Mouse (Mus musculus): ENCODE measurements around the gene Olfr510.
"Not testable (repeated sequence)": the region's sequence is repeated elsewhere in the genome, so short reads cannot be mapped to it uniquely, and the experiment has no call there.

Olfr510 gene

DNA sequence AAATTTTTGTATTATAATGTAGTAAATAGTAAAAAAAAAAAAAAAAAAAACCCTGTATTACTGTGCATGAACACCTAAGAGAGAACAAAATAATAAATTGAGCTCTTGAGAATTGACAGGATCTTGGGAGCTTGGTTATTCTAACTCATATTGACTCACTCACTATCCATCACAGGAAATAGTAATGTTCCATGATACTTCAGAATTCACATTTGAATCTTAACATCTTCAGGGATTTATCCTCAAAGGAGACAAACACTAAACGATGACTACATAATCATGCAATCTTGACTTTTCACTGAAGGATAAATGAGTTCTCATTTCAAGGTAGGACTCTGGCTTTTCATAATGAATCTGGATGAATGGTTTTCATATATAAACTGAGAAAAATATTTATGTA, at the start of gene Olfr510:
Olfr510 (plus strand) TSS at position 301 of the 400 bp plus-strand sequence.
- no peak for DNase-seq (ENCODE audit: low spot score in 2 of 2)

DNA sequence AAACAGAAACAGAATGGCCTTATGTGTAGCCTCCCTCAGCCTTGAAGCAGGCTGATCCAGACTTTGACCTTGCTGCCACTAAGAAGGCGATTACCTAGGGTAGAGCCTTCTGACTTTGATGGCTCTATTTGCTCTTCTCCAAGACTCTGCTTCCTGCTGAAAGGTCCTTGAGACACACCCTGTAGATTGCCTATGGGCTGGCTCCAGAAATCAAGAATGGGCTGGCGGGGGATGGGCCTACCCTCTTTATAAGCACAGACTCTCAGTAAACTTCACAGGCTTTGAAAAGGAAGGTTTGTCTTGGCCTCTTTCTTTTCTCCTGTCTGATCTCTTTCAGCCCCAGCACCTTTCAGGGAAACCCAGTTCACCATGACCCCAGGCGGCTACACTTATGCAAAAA, 49.4 kb upstream of the Olfr510 start:
- DNase-seq (ENCODE audit: low spot score in 2 of 2) = not testable (repeated sequence)

DNA sequence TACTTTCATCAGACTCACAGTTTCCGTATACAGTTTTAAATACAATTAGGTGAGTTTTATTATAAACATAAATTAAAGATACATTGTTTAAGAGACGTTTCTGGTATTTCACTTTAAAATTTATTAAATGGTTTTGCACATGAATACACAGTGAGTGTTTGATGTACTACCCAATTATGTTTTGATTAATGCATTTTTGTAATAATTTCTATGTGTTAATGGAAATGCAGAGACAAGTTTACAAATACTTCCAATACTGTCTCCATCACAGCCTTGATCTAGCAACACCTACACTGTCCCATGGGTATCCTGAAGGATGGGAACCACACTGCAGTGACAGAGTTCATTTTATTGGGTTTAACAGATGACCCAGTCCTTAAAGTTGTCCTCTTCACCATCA, 44.7 kb upstream of the Olfr510 start, which contains the start of gene Olfr507:
Olfr507 (plus strand) TSS at position 301 of the 400 bp plus-strand sequence.
- no peak for DNase-seq (ENCODE audit: low spot score in 2 of 2)

DNA sequence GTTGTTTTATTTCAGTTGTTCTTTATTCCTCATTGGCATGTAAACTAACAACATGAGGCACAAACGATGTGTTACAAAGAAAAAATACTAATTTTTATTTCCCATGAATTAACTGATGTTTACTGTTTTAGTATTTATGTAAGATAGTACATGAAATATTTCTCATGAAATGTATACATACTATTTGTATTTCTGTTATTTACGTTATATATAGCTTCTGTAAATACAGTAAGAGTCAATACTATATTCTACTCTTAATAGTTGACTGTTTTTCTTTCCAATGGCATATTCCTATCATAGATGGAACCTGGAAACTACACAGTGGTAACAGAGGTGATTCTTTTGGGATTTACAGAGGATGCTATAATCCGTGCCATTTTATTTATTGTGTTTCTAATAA, 36.5 kb upstream of the Olfr510 start, which contains the start of gene Olfr508:
Olfr508 (plus strand) TSS at position 301 of the 400 bp plus-strand sequence.
- no peak for DNase-seq (ENCODE audit: low spot score in 2 of 2)

DNA sequence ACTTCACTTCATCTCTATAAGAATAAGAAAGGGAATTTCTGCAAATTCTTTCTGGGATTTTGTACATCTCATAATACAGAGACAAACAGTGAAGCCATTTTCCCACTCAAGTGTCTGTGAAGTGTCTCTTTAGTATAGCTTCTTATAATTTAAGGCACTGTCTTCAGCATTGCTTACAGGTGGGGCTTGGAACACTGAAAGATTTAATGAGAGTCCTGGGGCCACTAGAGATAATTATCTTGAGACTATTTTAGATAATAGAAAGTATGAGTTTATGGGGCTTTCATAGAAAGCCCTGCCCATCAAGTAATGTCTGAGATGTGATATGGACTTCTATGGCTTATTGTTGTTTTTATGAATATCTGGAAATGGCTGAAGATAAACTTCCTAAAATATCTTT, 14.4 kb upstream of the Olfr510 start, which contains the start of gene Olfr509:
Olfr509 (minus strand) TSS at position 101 of the 400 bp plus-strand sequence.
- no peak for DNase-seq (ENCODE audit: low spot score in 2 of 2)

DNA sequence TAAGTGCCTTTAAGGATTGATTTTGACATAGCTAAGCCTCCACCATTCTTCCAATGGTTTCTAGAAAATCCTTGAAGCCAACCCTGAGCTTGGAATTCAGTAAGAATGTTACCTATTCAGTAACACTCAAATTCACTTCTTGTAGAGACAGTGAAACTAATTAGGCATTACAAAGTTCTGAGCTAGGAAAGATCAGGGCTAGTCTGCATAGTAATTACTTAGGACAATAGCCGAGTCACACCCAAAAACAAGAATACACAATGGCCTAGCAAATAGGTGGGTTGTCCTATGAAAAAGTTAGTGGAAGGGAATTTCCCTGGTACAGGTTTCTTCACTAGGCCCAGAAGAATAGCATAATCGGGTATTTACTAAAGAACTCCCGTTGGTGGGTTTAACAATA, 3.8 kb upstream of the Olfr510 start:
- DNase-seq (ENCODE audit: low spot score in 2 of 2) = no peak

DNA sequence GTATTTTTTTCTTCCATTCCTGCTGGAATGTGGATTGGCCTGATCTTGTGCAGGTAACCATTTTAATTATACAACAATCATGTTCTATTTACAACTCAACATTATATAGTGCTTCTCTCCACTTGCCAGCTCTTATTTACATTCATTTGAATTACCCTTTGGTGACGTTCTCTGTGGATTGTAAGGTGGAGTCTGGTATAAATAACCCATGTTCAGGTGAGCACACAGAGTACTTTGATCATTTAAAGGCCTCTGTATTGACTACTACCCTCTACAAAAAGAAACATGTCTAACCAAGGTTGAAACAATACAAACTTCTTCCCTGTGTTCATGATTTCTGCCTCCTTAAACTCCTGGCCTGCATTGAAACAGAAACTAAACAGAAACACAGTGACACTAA, 4.8 kb downstream of the Olfr510 start:
- no peak for DNase-seq (ENCODE audit: low spot score in 2 of 2)

DNA sequence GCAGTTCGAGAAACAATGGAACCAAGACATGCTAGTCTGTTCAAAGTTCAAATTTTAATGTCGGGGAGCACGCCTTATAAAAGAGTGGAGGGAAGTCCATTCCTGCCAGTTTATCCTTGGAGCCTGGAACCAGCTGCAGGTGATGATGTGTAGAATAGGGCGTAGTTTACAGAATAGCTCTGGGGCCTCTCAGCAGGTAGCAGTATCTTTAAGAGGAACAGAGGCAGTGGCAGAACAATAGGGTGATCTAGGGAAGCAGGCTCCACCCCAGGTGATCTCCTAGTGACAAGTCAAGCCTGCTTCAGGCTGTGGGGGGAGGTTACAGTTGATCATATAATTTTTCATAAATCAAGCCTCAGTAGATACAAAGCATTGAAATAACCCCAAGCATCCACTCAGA, 12.7 kb downstream of the Olfr510 start:
- DNase-seq (ENCODE audit: low spot score in 2 of 2) = no peak

DNA sequence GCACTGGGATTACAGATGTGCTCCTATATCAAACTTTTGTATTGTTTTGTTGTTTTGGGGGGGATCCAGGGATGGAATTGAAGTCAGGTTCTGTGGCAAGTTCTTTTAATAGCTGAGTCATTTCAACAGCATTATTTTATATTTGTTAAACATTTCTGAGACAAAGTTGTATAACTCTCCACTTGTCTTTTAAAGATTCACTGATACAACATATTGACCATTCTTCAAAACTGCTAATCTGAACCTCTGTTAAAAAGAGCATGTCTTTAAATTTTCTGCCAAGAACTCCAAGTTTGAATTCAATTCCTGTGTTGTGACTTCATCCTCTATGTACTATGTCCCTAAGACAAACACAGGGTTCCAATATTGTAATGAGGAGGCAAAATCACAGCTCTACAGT, 46.8 kb downstream of the Olfr510 start, which contains the start of gene Olfr512:
Olfr512 (plus strand) TSS at position 301 of the 400 bp plus-strand sequence.
- no peak for DNase-seq (ENCODE audit: low spot score in 2 of 2)
